Mouse (Mus musculus) CH12.LX (cell line): ENCODE data around the gene Erbb4. TPM values are rescaled to one million over a fixed set of nuclear protein-coding genes. Genes with fewer than 3 reads are reported as not detected.

Experiments
- DNase-seq: peaks from one replicate; pipeline ENCODE4 v3.0.0-alpha.2; 2013; ENCODE audit errors: extremely low read depth
- H3K27ac ChIP-seq: 2 replicates; pipeline ENCODE4 v1.5.1; 2012; ENCODE audit warnings: low read depth, mild to moderate bottlenecking, control low read depth, moderate library complexity; ENCODE audit not compliant: insufficient read depth
- H3K27me3 ChIP-seq: replicated peaks from 2 replicates; pipeline ENCODE3; 2012; ENCODE audit warnings: inconsistent platforms
- H3K36me3 ChIP-seq, 2 experiments: replicated peaks in 1 of 2; 2 replicates each; pipeline versions ENCODE3 to v1.6.1; 2012; ENCODE audit warnings: inconsistent platforms in 1 of 2, low read length in 1 of 2, mild to moderate bottlenecking in 1 of 2, mixed read lengths in 1 of 2, moderate library complexity in 1 of 2; ENCODE audit not compliant: control insufficient read depth in 1 of 2, insufficient read depth in 1 of 2
- H3K4me1 ChIP-seq, 2 experiments: 2 replicates each; pipeline ENCODE4 v1.6.1; 2012; ENCODE audit warnings: inconsistent platforms in 1 of 2, moderate library complexity in 1 of 2; ENCODE audit not compliant: insufficient read depth in 2 of 2, control insufficient read depth in 1 of 2
- H3K4me2 ChIP-seq: 2 replicates; pipeline ENCODE4 v1.6.1; 2012; ENCODE audit warnings: low read depth, mild to moderate bottlenecking, control low read depth; ENCODE audit not compliant: poor library complexity, insufficient read depth, severe bottlenecking
- H3K4me3 ChIP-seq, 3 experiments: fragments of 150-350 bp in 1 of 3; sonication (generic) in 1 of 3; replicated peaks in 1 of 3; 2 replicates each; pipeline versions ENCODE3 to v1.5.1; 2011 to 2012; ENCODE audit warnings: low read depth in 2 of 3, low read length in 2 of 3, mild to moderate bottlenecking in 2 of 3, moderate library complexity in 2 of 3, control low read depth in 1 of 3, improper control_type of control experiment in 1 of 3, inconsistent platforms in 1 of 3, mixed read lengths in 1 of 3; ENCODE audit not compliant: poor library complexity in 1 of 3
- H3K79me2 ChIP-seq: replicated peaks from 2 replicates; pipeline ENCODE4 v1.6.1; 2012; ENCODE audit warnings: mild to moderate bottlenecking, moderate library complexity; ENCODE audit not compliant: control insufficient read depth, poor library complexity, insufficient read depth, severe bottlenecking; ENCODE audit errors: extremely low read depth
- H3K9ac ChIP-seq: 2 replicates; pipeline ENCODE4 v1.6.1; 2012; ENCODE audit warnings: low read depth, mild to moderate bottlenecking, control low read depth, moderate library complexity; ENCODE audit not compliant: insufficient read depth
- H3K9me3 ChIP-seq: replicated peaks from 2 replicates; pipeline ENCODE3; 2012; ENCODE audit warnings: low read length, inconsistent platforms, mixed read lengths
- BHLHE40 ChIP-seq: IDR thresholded peaks from 2 replicates; pipeline ENCODE4 v1.6.1; 2011; ENCODE audit warnings: mild to moderate bottlenecking, low read depth, low read length, improper control_type of control experiment
- CHD1 ChIP-seq: IDR thresholded peaks from 2 replicates; pipeline ENCODE4 v1.6.1; 2012; ENCODE audit warnings: low read depth, low read length, improper control_type of control experiment, inconsistent platforms
- CTCF ChIP-seq, 2 experiments: IDR thresholded peaks in 1 of 2; conservative IDR thresholded peaks in 1 of 2; 2 replicates each; pipeline ENCODE4 v1.5.1; 2011 to 2012; ENCODE audit warnings: low read depth in 2 of 2, low read length in 2 of 2, improper control_type of control experiment in 1 of 2, inconsistent platforms in 1 of 2, mild to moderate bottlenecking in 1 of 2, moderate library complexity in 1 of 2
- E2F4 ChIP-seq: IDR thresholded peaks from 2 replicates; pipeline ENCODE4 v1.6.1; 2011; ENCODE audit warnings: low read depth, low read length, improper control_type of control experiment; ENCODE audit not compliant: insufficient replicate concordance
- EP300 ChIP-seq: IDR thresholded peaks from 2 replicates; pipeline ENCODE4 v1.6.1; 2011; ENCODE audit warnings: low read length, improper control_type of control experiment
- ETS1 ChIP-seq: conservative IDR thresholded peaks from 2 replicates; pipeline ENCODE4 v1.6.1; 2012; ENCODE audit warnings: low read depth, mild to moderate bottlenecking, inconsistent platforms, low read length, improper control_type of control experiment, moderate library complexity
- IRF4 ChIP-seq: IDR thresholded peaks from 2 replicates; pipeline ENCODE4 v1.6.1; 2014; ENCODE audit warnings: low read depth, mild to moderate bottlenecking, inconsistent platforms, low read length, improper control_type of control experiment
- JUN ChIP-seq: IDR thresholded peaks from 2 replicates; pipeline ENCODE4 v1.6.1; 2011; ENCODE audit warnings: low read depth, mild to moderate bottlenecking, low read length, improper control_type of control experiment, moderate library complexity; ENCODE audit not compliant: insufficient read depth
- JUND ChIP-seq: conservative IDR thresholded peaks from 2 replicates; pipeline ENCODE4 v1.6.1; 2011; ENCODE audit warnings: low read depth, low read length, improper control_type of control experiment
- MAFK ChIP-seq: IDR thresholded peaks from 2 replicates; pipeline ENCODE4 v1.6.1; 2011; ENCODE audit warnings: low read length, improper control_type of control experiment; ENCODE audit not compliant: insufficient replicate concordance
- MEF2A ChIP-seq: IDR thresholded peaks from 2 replicates; pipeline ENCODE4 v1.6.1; 2014; ENCODE audit warnings: low read depth, mild to moderate bottlenecking, inconsistent platforms, low read length, improper control_type of control experiment, borderline replicate concordance
- MXI1 ChIP-seq: IDR thresholded peaks from 2 replicates; pipeline ENCODE4 v1.6.1; 2011; ENCODE audit warnings: mild to moderate bottlenecking, low read depth, low read length, improper control_type of control experiment
- MYC ChIP-seq: IDR thresholded peaks from 2 replicates; pipeline ENCODE4 v1.6.1; 2011; ENCODE audit warnings: low read depth, mild to moderate bottlenecking, improper control_type of control experiment, low read length
- NRF1 ChIP-seq: IDR thresholded peaks from 2 replicates; pipeline ENCODE4 v1.6.1; 2014; ENCODE audit warnings: low read depth, mild to moderate bottlenecking, inconsistent platforms, low read length, improper control_type of control experiment, moderate library complexity
- RAD21 ChIP-seq: IDR thresholded peaks from 2 replicates; pipeline ENCODE4 v1.6.1; 2011; ENCODE audit warnings: low read depth, mild to moderate bottlenecking, low read length, improper control_type of control experiment, moderate library complexity
- RCOR1 ChIP-seq: conservative IDR thresholded peaks from 2 replicates; pipeline ENCODE4 v1.6.1; 2012; ENCODE audit warnings: low read depth, mild to moderate bottlenecking, inconsistent platforms, low read length, improper control_type of control experiment
- SIN3A ChIP-seq: IDR thresholded peaks from 2 replicates; pipeline ENCODE4 v1.6.1; 2012; ENCODE audit warnings: low read length, improper control_type of control experiment, inconsistent platforms
- TBP ChIP-seq: conservative IDR thresholded peaks from 2 replicates; pipeline ENCODE4 v1.6.1; 2011; ENCODE audit warnings: low read depth, low read length, improper control_type of control experiment
- UBTF ChIP-seq: IDR thresholded peaks from 2 replicates; pipeline ENCODE4 v1.6.1; 2012; ENCODE audit warnings: low read depth, mild to moderate bottlenecking, inconsistent platforms, low read length, improper control_type of control experiment, moderate library complexity
- USF1 ChIP-seq: IDR thresholded peaks from 2 replicates; pipeline ENCODE4 v1.6.1; 2014; ENCODE audit warnings: low read depth, mild to moderate bottlenecking, inconsistent platforms, low read length, improper control_type of control experiment
- USF2 ChIP-seq: conservative IDR thresholded peaks from 2 replicates; pipeline ENCODE4 v1.6.1; 2011; ENCODE audit warnings: low read depth, low read length, improper control_type of control experiment
- ZMIZ1 ChIP-seq: IDR thresholded peaks from 2 replicates; pipeline ENCODE4 v1.6.1; 2012; ENCODE audit warnings: low read depth, mild to moderate bottlenecking, inconsistent platforms, low read length, improper control_type of control experiment
- ZNF384 ChIP-seq: IDR thresholded peaks from 2 replicates; pipeline ENCODE4 v1.6.1; 2012; ENCODE audit warnings: low read depth, low read length, improper control_type of control experiment, inconsistent platforms
- dilution Hi-C: fragments of 300-500 bp; cut with MboI; formaldehyde crosslinking; loops from 2 replicates; pipeline ENCODE4 v1.14.3; 2020; ENCODE audit warnings: low sequenced_read_pairs; ENCODE audit not compliant: extremely low pct_unique_long_range_greater_than_20kb, extremely low pct_ligation_motif_present
- in situ Hi-C: fragments of 300-500 bp; cut with MboI; formaldehyde crosslinking; loops from 3 replicates; pipeline ENCODE4 v1.14.3; 2019; ENCODE audit warnings: low sequenced_read_pairs, low pct_ligation_motif_present, low pct_unique_long_range_greater_than_20kb, mixed read lengths
- polyA plus RNA-seq: library from polyadenylated mRNA; unstranded; fragments of >175 nt; gene quantifications from 2 replicates; pipeline ENCODE4 v1.2.1, GENCODE M21; 2012; ENCODE audit warnings: low read depth; ENCODE audit not compliant: insufficient read length
- total RNA-seq, 2 experiments: library from RNA; depleted of rRNA; stranded (reverse); fragments of 300-350 nt in 1 of 2; fragments of >200 nt in 1 of 2; gene quantifications; 2 replicates each; pipeline ENCODE4 v1.2.3; 2012 to 2014

Gene Erbb4
- total and polyA plus RNA-seq, 3 experiments = not detected

DNA sequence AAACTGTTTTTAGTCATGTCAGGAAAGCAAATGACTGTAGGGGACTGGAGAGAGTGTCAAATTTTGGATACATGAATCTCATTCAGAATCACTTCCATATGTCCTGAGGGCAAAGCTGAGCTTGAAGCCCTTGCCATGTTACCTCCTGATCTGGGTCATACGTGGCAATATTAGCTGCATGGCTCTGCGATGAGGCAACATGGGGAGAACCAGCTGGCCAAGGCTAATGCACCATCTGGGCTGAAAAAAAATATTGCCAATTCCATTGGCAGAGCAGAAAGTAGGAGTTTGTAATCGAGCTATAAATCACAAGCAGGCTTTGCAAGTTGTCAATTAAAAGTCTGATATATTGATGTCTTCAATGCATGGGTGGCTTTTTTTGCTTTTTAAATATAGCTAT lies 221.0 kb downstream of the Erbb4 start:
- Histone ChIP-seq H3K9me3 (peaks cover 13% of the 10 kb centered on the region), H3K27me3 (no peaks in the 10 kb centered on the region), H3K36me3 (no peaks in the 10 kb centered on the region), H3K27ac (no peak overlapping the region), H3K4me2 (no peak overlapping the region), H3K79me2 (no peaks in the 10 kb centered on the region), H3K4me1 (no peaks in the 10 kb centered on the region), H3K9ac (no peak overlapping the region), H3K4me3 (no peak overlapping the region)
- TF ChIP-seq BHLHE40 (no peak), USF2 (no peak), MYC (no peak), IRF4 (no peak), USF1 (no peak), JUN (no peak), RAD21 (no peak), MEF2A (no peak), TBP (no peak)
- dilution Hi-C loops = no loop called here
- in situ Hi-C loops = no loop called here
- DNase-seq = no peak

DNA sequence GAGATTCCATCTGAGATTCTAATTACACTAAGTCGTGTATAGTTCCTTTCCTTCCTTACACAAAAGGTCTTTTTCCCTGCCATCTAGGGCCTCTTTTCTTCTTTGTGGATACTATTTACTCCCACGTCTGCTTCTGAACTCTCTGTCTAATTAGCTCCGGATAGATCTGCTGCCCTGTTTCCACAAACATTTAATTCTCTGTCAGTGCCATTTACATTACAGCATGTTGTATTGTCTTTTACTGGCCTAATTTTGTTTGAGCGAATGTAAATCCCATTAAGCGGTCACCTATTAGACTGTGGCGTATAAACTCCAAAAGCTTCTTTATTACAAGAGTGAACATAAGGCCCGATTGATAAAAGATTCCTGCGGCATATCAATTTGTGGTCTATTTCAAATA lies 232.9 kb downstream of the Erbb4 start:
- H3K27me3 ChIP-seq = no peaks in the 10 kb centered on the region
- no peaks in the 10 kb centered on the region for H3K4me1 ChIP-seq
- no peak overlapping the region for H3K27ac ChIP-seq
- dilution Hi-C loops (no loop called here), in situ Hi-C loops (no loop called here)
- H3K4me3 ChIP-seq = no peak overlapping the region
- H3K79me2 ChIP-seq = no peaks in the 10 kb centered on the region
- peaks cover 16% of the 10 kb centered on the region for H3K9me3 ChIP-seq
- TF ChIP-seq CHD1 (no peak), ZNF384 (no peak), E2F4 (no peak), SIN3A (no peak), JUND (no peak), CTCF (conservative IDR thresholded peaks at IDR 0.05 in 1 of 2, IDR thresholded peaks at IDR 0.05 in 1 of 2; ENCODE audit: low read depth in 2 of 2, low read length in 2 of 2) (no peak), ETS1 (no peak), JUN (no peak), BHLHE40 (no peak), NRF1 (no peak), RCOR1 (no peak), MAFK (no peak), MXI1 (no peak), EP300 (no peak), UBTF (no peak), USF1 (no peak), ZMIZ1 (no peak), RAD21 (no peak), IRF4 (no peak)
- H3K4me2 ChIP-seq = no peak overlapping the region
- no peaks in the 10 kb centered on the region for H3K36me3 ChIP-seq
- H3K9ac ChIP-seq = no peak overlapping the region
- no peak for DNase-seq
